Mouse (Mus musculus): ENCODE measurements around the gene Bloc1s5. TPM values are rescaled to one million over a fixed set of nuclear protein-coding genes. Genes with fewer than 3 reads are reported as not detected.
"Not testable (repeated sequence)": the region's sequence is repeated elsewhere in the genome, so short reads cannot be mapped to it uniquely, and the experiment has no call there.

The Bloc1s5 gene
- total RNA-seq, 2 experiments from 2014 or later: 2.1 to 3.6 TPM

- ATAC-seq (ENCODE audit: poor library complexity, severe bottlenecking): no peak
These were observed 11.6 kb downstream of the Bloc1s5 start for GRCm38 (mm10) chr13:38623296-38623695.

GRCm38 (mm10) chr13:38618001-38618630 lies 16.8 kb downstream of the Bloc1s5 start:
- not testable (repeated sequence) for ATAC-seq (ENCODE audit: poor library complexity, severe bottlenecking)

DNA sequence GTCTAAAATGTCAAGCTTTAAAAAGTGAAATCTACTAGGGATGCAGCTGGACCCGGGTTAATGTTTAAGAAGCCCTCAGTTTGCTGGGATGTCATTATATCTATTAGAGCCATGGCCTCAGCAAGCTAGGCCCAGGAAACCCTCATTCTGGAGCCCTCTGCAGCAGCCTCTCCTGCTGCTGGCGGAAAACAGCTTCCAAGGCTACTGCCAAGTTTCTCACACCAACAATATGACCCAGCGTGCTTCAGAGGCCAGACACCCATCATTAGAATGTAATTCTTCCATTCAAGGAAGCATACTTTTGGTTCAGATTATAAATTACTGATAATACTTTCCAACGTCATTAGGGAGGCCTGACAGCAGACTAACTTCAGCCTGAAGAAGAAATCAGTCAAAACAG lies 18.0 kb downstream of the Bloc1s5 start:
- no peak for ATAC-seq (ENCODE audit: poor library complexity, severe bottlenecking)

DNA sequence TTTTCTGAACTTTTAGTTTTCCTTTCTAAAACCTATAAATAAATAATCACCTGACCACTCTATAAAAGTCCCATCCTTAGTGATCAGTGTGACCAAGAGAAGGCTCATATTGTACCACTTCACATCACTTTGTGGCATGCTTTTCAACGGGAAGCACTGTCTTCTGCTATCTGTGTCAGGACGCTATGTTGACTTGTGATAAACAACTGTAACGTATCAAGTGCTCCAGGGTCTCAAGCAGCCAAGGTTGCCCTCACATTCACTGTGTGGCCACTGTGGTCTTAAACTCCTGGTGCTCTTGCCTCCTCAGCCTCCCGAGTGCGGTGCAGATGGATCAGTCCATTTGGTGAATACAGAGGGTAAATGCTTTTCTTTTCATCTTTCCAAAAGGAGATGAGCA lies 19.3 kb downstream of the Bloc1s5 start:
- no peak for ATAC-seq (ENCODE audit: poor library complexity, severe bottlenecking)

GRCm38 (mm10) chr13:38614298-38614697 lies 20.6 kb downstream of the Bloc1s5 start:
- no peak for ATAC-seq (ENCODE audit: poor library complexity, severe bottlenecking)

DNA sequence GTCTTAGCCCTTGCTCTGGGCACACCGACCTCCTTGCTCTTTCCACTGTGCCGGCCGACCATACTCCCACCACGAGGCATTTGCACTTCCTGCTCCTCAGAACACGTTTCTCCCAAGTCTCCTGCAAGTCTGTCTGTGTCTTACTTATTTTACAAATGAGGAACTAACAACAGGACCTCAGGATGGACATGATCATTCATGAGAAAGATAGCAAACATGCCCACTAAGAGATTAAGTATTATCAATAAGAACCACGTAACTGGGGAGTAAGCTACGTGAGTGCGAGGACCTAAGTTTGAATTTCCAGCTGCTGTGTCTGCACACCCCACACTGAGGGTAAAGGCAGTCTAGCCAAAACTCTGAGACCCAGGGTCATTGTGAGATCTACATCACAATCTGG lies 21.3 kb downstream of the Bloc1s5 start:
- ATAC-seq (ENCODE audit: poor library complexity, severe bottlenecking): no peak

DNA sequence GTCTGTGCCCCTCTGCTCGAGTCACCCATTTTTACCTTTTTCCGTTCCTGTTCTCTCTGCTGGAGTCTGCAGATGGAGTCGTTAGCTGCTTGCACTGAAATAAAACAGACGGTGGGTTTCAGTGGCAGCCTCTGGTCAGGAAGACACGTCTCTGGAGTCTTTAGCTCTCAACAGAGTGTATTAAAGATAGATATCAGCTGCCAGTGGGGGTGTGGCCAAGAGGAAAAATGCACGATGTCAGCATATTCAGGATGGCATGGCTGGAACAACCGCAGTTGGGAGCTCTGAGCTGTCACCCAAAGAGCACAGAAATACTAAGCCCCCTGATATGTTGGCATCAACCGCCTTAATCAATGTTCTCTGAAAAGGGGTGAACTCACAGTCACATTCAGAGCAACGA lies 22.3 kb downstream of the Bloc1s5 start:
- no peak for ATAC-seq (ENCODE audit: poor library complexity, severe bottlenecking)

DNA sequence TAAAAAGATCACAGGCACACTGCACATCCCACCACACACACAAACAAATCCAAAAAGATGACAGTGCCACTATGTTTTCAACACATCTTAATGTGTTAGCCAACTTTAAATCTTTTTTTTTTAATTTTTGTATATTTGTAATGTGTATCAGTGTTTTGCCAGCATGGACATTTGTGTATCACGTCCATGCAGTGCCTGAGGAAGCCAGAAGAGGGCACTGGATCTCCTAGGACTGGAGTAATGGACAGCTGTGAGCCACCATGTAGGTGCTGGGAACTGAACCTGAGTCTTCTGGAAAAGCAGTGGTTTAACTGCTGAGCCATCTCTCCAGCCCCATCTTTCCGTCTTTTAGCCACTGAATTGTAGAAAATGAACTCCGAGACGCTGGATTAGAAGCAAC lies 22.7 kb downstream of the Bloc1s5 start:
- no peak for ATAC-seq (ENCODE audit: poor library complexity, severe bottlenecking)

DNA sequence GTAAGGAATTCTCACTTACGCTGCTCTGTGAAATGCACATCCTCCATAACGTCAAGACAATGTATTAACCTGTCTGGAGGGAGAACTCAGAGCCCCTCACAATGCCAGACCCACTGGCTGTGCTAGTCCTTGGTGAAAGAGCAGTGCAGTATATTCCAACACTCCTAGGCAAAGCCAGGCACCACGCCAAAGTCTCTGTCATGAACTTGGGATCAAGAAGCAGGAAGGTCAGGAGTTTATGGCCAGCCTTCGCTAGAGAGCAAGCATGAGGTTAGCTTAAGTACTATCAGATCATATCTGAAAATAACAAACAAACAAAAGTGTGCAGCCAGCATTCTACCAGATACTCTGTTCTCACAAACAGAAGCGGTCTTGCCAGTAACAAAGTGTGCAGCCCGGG lies 24.6 kb downstream of the Bloc1s5 start:
- ATAC-seq (ENCODE audit: poor library complexity, severe bottlenecking): no peak

- ATAC-seq (ENCODE audit: poor library complexity, severe bottlenecking): no peak
These were observed 27.8 kb downstream of the Bloc1s5 start for GRCm38 (mm10) chr13:38607130-38607529.

DNA sequence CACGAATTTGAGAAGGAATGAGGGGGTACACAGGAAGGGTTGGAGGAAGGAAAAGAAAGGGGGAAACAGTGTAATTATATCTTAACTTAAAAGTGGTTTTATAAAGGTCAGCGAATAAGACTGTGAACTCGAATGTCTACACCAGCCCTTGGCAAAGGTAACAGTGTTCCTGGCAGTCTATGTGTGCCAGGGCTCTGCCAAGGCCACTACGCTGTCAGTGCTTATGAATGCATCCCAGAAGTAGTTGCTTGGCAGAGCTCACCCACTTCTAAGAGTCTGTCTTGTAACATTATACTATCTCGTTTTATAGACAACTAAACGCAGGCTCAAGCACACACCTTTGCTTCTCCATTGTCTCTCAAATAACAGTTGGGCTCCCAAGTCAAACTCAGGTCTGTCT lies 29.6 kb downstream of the Bloc1s5 start:
- no peak for ATAC-seq (ENCODE audit: poor library complexity, severe bottlenecking)

- no peak for ATAC-seq (ENCODE audit: poor library complexity, severe bottlenecking)
These were observed 31.9 kb downstream of the Bloc1s5 start for GRCm38 (mm10) chr13:38602966-38603365.

DNA sequence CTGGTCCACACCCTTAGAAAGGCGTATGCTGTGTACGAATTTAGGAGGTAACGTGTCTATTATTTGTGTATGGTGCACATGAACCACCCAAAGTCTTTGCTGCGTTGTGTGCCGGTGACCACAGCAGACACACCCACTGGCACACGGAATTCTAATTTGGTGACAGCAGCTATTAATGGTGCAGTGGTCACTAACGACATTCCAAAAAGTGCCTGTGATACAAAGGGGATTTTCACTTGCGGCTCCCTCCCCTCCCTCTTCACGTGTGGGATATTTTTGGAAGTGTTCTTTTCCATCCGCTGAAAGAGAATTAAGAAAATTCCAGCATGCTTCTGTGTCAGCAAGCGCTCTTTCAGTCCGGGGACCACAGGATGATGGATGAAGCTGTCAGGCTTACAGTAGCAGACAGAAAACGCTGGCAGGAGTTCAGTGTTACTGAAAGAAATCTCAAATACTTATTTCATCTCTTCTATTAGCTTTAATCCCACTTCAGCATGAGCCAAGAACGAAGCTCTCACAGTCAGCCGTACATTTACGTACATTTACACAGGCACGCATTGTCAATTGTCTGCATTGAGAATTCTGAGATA lies 32.6 kb downstream of the Bloc1s5 start:
- ATAC-seq (ENCODE audit: poor library complexity, severe bottlenecking): no peak

GRCm38 (mm10) chr13:38600811-38601210 lies 34.1 kb downstream of the Bloc1s5 start:
- ATAC-seq (ENCODE audit: poor library complexity, severe bottlenecking): no peak

- no peak for ATAC-seq (ENCODE audit: poor library complexity, severe bottlenecking)
These were observed 37.8 kb downstream of the Bloc1s5 start for GRCm38 (mm10) chr13:38597076-38597475.

- no peak for ATAC-seq (ENCODE audit: poor library complexity, severe bottlenecking)
These were observed 38.4 kb downstream of the Bloc1s5 start for GRCm38 (mm10) chr13:38596461-38596860.

- no peak for ATAC-seq (ENCODE audit: poor library complexity, severe bottlenecking)
These were observed 41.8 kb downstream of the Bloc1s5 start for GRCm38 (mm10) chr13:38593114-38593513.

- ATAC-seq (ENCODE audit: poor library complexity, severe bottlenecking): no peak
These were observed 47.6 kb downstream of the Bloc1s5 start for GRCm38 (mm10) chr13:38587350-38587749.

- peak; percentile 38; the same call in 1 of the 2 replicates for ATAC-seq (ENCODE audit: poor library complexity, severe bottlenecking)
These were observed 48.5 kb downstream of the Bloc1s5 start for GRCm38 (mm10) chr13:38586451-38586850.

GRCm38 (mm10) chr13:38582768-38583167 lies 52.1 kb downstream of the Bloc1s5 start:
- ATAC-seq (ENCODE audit: poor library complexity, severe bottlenecking): no peak

- peak; percentile 63 for ATAC-seq (ENCODE audit: poor library complexity, severe bottlenecking)
These were observed 54.1 kb downstream of the Bloc1s5 start for GRCm38 (mm10) chr13:38580601-38581457.

Measured in megakaryocyte, adult 5-6 weeks (primary cell).